Mouse (Mus musculus) inflammation-experienced regulatory T-cells (primary cell): ENCODE measurements around the gene Heatr6. TPM values are rescaled to one million over a fixed set of nuclear protein-coding genes. Genes with fewer than 3 reads are reported as not detected.

Source experiments
- polyA plus RNA-seq, 2 experiments: library from polyadenylated mRNA; unstranded; fragments of 100-300 nt; shearing (Covaris generic); gene quantifications; one replicate each; pipeline ENCODE4 v1.2.1; 2017

Heatr6 gene
- 10 to 100 TPM; 31.8 to 34.3 TPM for polyA plus RNA-seq

GRCm38 (mm10) chr11:83753581-83754181 lies at the start of gene Heatr6:
Gene Heatr6, plus strand, starts transcription at chr11:83753696.

GRCm38 (mm10) chr11:83703705-83704104 lies 49.8 kb upstream of the Heatr6 start, which contains the start of gene Wfdc17:
Gene Wfdc17, plus strand, starts transcription at chr11:83703991.

GRCm38 (mm10) chr11:83708715-83709114 lies 44.8 kb upstream of the Heatr6 start, which contains the start of gene Wfdc18:
Gene Wfdc18, plus strand, starts transcription at chr11:83709015.

GRCm38 (mm10) chr11:83746681-83747080 lies 6.8 kb upstream of the Heatr6 start, which contains the start of gene Wfdc21:
Gene Wfdc21, plus strand, starts transcription at chr11:83746940.

Other genes with a start within 250 kb of the Heatr6 start
- under 1 TPM; 0.30 to 0.59 TPM for gene Heatr9, start 231.5 kb upstream of the Heatr6 start, polyA plus RNA-seq
- gene Ccl5, start 223.2 kb upstream of the Heatr6 start, polyA plus RNA-seq: 100 to 1,000 TPM in 1 of 2 experiments, 10 to 100 TPM in 1; 84.4 to 119 TPM
- not detected for gene Ccl9, start 175.1 kb upstream of the Heatr6 start, polyA plus RNA-seq
- under 1 TPM in 1 of 2 experiments, not detected in 1; 0.83 TPM for gene Ccl6, start 160.6 kb upstream of the Heatr6 start, polyA plus RNA-seq
- under 1 TPM in 1 of 2 experiments, not detected in 1; 0.52 TPM for gene Rpl9-ps1, start 108.1 kb upstream of the Heatr6 start, polyA plus RNA-seq
- under 1 TPM in 1 of 2 experiments, not detected in 1; 0.49 TPM for gene Ccl3, start 104.3 kb upstream of the Heatr6 start, polyA plus RNA-seq
- 1 to 10 TPM in 1 of 2 experiments, not detected in 1; 6.8 TPM for gene Ccl4, start 91.1 kb upstream of the Heatr6 start, polyA plus RNA-seq
- gene Wfdc17, start 49.7 kb upstream of the Heatr6 start, polyA plus RNA-seq: 1 to 10 TPM in 1 of 2 experiments, under 1 TPM in 1; 0.31 to 3.2 TPM
- 1 to 10 TPM in 1 of 2 experiments, not detected in 1; 1.1 TPM for gene Wfdc18, start 44.7 kb upstream of the Heatr6 start, polyA plus RNA-seq
- gene Wfdc21, start 6.8 kb upstream of the Heatr6 start, polyA plus RNA-seq: not detected
- under 1 TPM; 0.23 to 0.35 TPM for gene Hnf1b, start 96.4 kb downstream of the Heatr6 start, polyA plus RNA-seq
- gene Ddx52, start 188.4 kb downstream of the Heatr6 start, polyA plus RNA-seq: 10 to 100 TPM; 54.8 to 79.1 TPM
- gene Synrg, start 210.7 kb downstream of the Heatr6 start, polyA plus RNA-seq: 10 to 100 TPM; 26.6 to 34.2 TPM